Mouse (Mus musculus): ENCODE data around the gene Capn11.

Gene Capn11

GRCm38 (mm10) chr17:45659225-45659624 lies at the start of gene Capn11:
Gene Capn11, minus strand, starts transcription at chr17:45659325.
- in situ Hi-C loops (cut with MboI, MseI): no loop called here

- in situ Hi-C loops (cut with MboI, MseI): no loop called here
These were observed 49.1 kb upstream of the Capn11 start for GRCm38 (mm10) chr17:45708179-45708578.

GRCm38 (mm10) chr17:45707376-45707775 lies 48.3 kb upstream of the Capn11 start:
- in situ Hi-C loops (cut with MboI, MseI): no loop called here

GRCm38 (mm10) chr17:45706796-45707195 lies 47.7 kb upstream of the Capn11 start:
- in situ Hi-C loops (cut with MboI, MseI): no loop called here

GRCm38 (mm10) chr17:45703187-45703586 lies 44.1 kb upstream of the Capn11 start:
- in situ Hi-C loops (cut with MboI, MseI): no loop called here

GRCm38 (mm10) chr17:45702254-45702653 lies 43.1 kb upstream of the Capn11 start:
- in situ Hi-C loops (cut with MboI, MseI): no loop called here

- in situ Hi-C loops (cut with MboI, MseI): no loop called here
These were observed 42.1 kb upstream of the Capn11 start for GRCm38 (mm10) chr17:45701236-45701591.

- in situ Hi-C loops (cut with MboI, MseI): no loop called here
These were observed 41.5 kb upstream of the Capn11 start for GRCm38 (mm10) chr17:45700496-45701235.

- in situ Hi-C loops (cut with MboI, MseI): no loop called here
These were observed 40.1 kb upstream of the Capn11 start for GRCm38 (mm10) chr17:45699039-45699740.

GRCm38 (mm10) chr17:45698368-45698767 lies 39.2 kb upstream of the Capn11 start:
- in situ Hi-C loops (cut with MboI, MseI): no loop called here

GRCm38 (mm10) chr17:45696981-45697380 lies 37.9 kb upstream of the Capn11 start:
- in situ Hi-C loops (cut with MboI, MseI): no loop called here

GRCm38 (mm10) chr17:45695227-45696120 lies 36.3 kb upstream of the Capn11 start:
- in situ Hi-C loops (cut with MboI, MseI): no loop called here

- in situ Hi-C loops (cut with MboI, MseI): no loop called here
These were observed 34.9 kb upstream of the Capn11 start for GRCm38 (mm10) chr17:45693812-45694565.

- in situ Hi-C loops (cut with MboI, MseI): no loop called here
These were observed 33.0 kb upstream of the Capn11 start for GRCm38 (mm10) chr17:45692159-45692558.

GRCm38 (mm10) chr17:45690044-45690443 lies 30.9 kb upstream of the Capn11 start:
- in situ Hi-C loops (cut with MboI, MseI): no loop called here

GRCm38 (mm10) chr17:45689120-45689519 lies 30.0 kb upstream of the Capn11 start:
- in situ Hi-C loops (cut with MboI, MseI): loop anchor here (5.0 kb wide), 1 partner anchor 33 kb away; no protein-coding TSS in a partner anchor

- in situ Hi-C loops (cut with MboI, MseI): loop anchor here (5.0 kb wide), 1 partner anchor 36 kb away; no protein-coding TSS in a partner anchor
These were observed 27.6 kb upstream of the Capn11 start, which contains the start of gene Tmem63b for GRCm38 (mm10) chr17:45686716-45687115. Gene Tmem63b, minus strand, starts transcription at chr17:45686905.

GRCm38 (mm10) chr17:45686093-45686619 lies 27.0 kb upstream of the Capn11 start, which contains the start of gene Mrpl14:
Gene Mrpl14, plus strand, starts transcription at chr17:45686322.
- in situ Hi-C loops (cut with MboI, MseI): loop anchor here (5.0 kb wide), 1 partner anchor 36 kb away; no protein-coding TSS in a partner anchor

GRCm38 (mm10) chr17:45685171-45686092 lies 26.3 kb upstream of the Capn11 start:
- in situ Hi-C loops (cut with MboI, MseI): loop anchor here (5.0 kb wide), 1 partner anchor 37 kb away; no protein-coding TSS in a partner anchor
